Mouse (Mus musculus): ENCODE data around the gene Gm20388.
"Not testable (repeated sequence)": the region's sequence is repeated elsewhere in the genome, so short reads cannot be mapped to it uniquely, and the experiment has no call there.

Gm20388 gene

GRCm38 (mm10) chr8:121419551-121419950 lies 1508.9 kb downstream of the Gm20388 start:
- DNase-seq (ENCODE audit: low spot score in 2 of 2), result no peak

GRCm38 (mm10) chr8:121421009-121421408 lies 1510.4 kb downstream of the Gm20388 start:
- no peak for DNase-seq (ENCODE audit: low spot score in 2 of 2)

GRCm38 (mm10) chr8:121424080-121424479 lies 1513.4 kb downstream of the Gm20388 start:
- no peak for DNase-seq (ENCODE audit: low spot score in 2 of 2)

DNA sequence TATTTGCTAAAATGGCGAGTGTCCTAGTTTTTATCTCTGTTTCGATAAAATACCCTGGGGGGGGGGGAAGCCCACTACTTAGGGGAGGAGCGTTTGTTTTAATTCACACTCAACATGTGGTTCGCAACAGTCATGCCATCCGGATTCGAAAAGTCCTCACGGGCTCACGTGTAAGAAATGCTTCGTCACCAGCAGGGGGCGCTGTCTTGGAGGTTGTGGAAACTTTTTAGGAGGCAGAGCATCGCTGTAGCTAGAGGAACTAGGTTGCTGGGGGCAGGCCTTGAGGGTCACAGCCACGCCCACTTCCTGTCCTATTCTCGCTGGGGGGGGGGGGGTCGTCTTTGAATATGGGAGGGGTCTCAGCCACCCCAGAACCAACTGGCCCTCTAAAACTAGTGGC lies 1514.0 kb downstream of the Gm20388 start:
- DNase-seq (ENCODE audit: low spot score in 2 of 2), result no peak

GRCm38 (mm10) chr8:121431499-121431898 lies 1520.9 kb downstream of the Gm20388 start:
- DNase-seq (ENCODE audit: low spot score in 2 of 2), result no peak

DNA sequence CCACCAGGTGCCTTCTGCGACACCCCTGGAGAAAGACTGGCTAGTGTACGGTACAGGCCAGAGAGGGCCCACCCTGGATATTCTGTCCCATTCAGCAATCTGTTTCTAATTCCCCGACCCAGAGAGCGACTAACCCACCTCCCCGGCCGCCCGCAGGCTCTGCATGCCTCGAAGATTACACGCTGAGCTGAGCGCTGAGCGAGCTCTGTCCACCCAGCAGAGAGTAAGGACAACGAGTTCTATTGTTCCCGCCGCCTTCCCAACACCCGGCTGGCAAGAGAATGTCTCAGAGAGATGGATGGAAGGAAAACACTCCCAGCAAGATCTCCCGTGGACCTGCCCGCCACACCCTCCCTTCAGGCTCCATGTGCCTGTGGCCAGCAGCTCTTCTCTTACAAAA lies 1522.8 kb downstream of the Gm20388 start:
- DNase-seq (ENCODE audit: low spot score in 2 of 2), result no peak

GRCm38 (mm10) chr8:121436656-121437055 lies 1526.0 kb downstream of the Gm20388 start:
- DNase-seq (ENCODE audit: low spot score in 2 of 2), result no peak

GRCm38 (mm10) chr8:121437506-121437905 lies 1526.9 kb downstream of the Gm20388 start:
- DNase-seq (ENCODE audit: low spot score in 2 of 2), result no peak

- no peak for DNase-seq (ENCODE audit: low spot score in 2 of 2)
These were observed 1527.5 kb downstream of the Gm20388 start for GRCm38 (mm10) chr8:121438111-121438510.

- no peak for DNase-seq (ENCODE audit: low spot score in 2 of 2)
These were observed 1528.7 kb downstream of the Gm20388 start for GRCm38 (mm10) chr8:121439351-121439750.

- no peak for DNase-seq (ENCODE audit: low spot score in 2 of 2)
These were observed 1532.7 kb downstream of the Gm20388 start for GRCm38 (mm10) chr8:121443361-121443760.

DNA sequence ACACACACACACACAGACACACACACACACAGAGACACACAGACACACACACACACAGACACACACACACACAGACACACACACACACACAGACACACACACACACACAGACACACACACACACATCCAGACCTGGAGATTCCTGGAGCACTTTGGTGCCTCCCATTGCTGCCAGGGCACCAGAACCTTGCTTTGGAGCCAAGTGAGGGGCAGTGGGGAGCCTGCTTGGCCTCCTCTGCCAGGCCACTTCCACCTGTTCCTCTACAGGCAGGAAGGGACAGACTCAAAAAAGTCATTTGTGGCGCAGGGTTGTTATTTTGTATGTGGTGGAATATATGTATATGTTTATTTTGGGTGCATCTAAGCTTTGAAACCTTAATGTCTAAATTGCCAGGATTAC lies 1533.9 kb downstream of the Gm20388 start:
- DNase-seq (ENCODE audit: low spot score in 2 of 2), result not testable (repeated sequence)

GRCm38 (mm10) chr8:121445027-121445471 lies 1534.4 kb downstream of the Gm20388 start:
- no peak for DNase-seq (ENCODE audit: low spot score in 2 of 2)

DNA sequence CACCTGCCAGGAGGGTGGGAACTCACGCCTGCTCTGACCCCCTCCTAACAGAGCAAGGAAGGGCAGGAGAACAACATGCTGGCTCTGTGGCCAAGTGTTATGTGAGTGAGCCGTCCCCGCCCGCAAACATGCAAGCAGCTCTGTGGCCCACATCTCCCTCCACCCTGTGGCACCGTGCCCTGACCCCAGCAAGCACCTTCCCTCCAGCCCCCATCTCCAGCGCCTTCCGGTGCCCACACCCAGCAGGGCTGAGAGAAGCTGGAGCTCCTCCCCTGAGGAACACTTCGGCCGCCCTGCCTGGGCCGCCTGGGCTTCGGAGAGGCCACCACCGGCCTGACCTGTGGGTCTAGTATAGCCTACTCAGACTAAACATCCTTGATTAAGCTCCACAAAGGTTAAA lies 1535.5 kb downstream of the Gm20388 start:
- no peak for DNase-seq (ENCODE audit: low spot score in 2 of 2)

DNA sequence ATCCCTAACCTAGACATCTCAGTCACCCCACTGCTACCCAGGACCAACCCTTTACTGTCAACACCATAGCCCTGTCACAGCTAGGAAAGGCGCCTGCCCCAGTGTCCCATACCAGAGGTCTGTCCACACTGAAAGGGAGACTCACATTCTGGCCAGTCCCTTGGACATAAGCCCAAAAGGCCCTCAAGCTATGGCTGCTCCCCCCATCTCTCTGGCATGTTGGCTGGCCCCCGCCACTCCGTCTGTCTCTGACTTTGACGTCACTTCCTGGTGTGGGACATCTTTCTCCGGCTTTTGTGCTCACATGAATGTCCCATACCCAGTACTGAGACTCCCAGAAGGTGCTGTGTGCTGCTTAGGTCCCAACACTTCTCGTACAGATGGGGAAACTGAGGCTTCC lies 1536.2 kb downstream of the Gm20388 start:
- no peak for DNase-seq (ENCODE audit: low spot score in 2 of 2)

DNA sequence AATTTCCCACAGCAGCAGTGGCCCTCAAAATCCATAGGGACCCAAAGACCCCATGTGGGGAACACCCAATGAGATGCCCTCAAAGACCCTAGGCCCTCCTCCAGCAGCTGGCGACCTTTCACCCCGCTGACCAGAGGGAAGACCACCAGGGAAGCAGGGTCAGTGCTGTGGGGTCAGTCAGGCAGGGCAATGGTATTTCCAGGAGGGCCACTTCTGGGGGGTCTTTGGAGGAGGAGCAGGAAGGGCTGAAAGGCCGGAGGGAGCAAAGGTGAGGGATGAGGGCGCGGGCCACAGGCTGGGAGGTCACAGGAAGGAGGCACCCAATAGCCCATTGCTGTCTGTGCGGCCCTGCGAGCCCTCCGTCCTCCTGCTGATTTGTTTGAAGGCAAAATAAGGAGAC lies 1539.6 kb downstream of the Gm20388 start:
- no peak for DNase-seq (ENCODE audit: low spot score in 2 of 2)

DNA sequence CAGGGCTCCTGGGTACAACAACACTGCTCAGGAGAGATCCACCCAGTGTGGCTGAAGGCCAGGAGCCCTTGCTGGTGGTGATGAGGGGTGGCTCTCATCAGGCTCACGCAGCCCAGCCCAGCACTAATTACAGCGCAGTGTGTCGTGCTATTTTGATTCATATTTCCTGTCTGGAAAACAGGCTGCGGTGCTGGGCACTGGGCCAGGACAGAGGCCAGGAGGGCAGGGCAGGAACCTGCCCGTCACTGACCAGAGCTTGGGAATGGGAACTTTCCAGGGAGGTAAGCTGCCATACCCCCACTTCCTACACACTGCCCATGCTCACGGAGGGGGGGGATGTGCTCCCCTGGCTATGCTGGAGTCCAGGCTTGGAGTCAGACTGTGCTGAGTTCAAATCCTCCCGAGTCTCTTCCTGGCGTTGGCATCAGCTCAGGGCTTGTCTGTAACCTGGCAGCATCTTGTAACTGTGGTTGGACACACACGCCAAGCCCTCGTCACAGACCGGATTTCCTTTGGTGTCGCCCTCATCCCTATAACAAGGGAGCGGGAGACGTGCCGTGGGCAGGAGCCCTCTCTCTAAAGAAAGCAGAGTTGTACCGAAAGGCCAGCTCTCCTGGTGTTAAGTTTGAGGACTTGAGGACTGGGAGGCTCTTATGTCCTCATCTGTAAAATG lies 1540.9 kb downstream of the Gm20388 start:
- DNase-seq (ENCODE audit: low spot score in 2 of 2), result peak; percentile 77 to 82

DNA sequence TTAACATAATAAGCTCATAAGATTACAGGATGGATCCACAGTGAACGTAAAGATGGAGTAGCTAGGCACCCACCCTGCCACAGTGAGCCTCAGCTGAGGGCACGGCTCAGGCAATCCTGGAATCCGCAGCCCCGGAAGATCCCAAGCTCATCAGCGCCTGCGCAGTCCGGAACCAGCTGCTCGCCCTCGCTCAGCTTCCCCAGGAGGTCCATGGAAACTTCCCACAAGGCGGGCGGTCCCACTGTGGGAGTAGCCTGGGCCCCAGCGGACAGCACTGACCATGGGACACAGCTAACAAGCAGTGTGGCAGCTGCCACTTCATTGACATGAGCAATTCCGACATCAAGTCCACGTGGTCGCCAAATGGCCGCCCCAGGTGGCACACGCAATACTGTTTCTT lies 1544.1 kb downstream of the Gm20388 start:
- DNase-seq (ENCODE audit: low spot score in 2 of 2), result no peak

DNA sequence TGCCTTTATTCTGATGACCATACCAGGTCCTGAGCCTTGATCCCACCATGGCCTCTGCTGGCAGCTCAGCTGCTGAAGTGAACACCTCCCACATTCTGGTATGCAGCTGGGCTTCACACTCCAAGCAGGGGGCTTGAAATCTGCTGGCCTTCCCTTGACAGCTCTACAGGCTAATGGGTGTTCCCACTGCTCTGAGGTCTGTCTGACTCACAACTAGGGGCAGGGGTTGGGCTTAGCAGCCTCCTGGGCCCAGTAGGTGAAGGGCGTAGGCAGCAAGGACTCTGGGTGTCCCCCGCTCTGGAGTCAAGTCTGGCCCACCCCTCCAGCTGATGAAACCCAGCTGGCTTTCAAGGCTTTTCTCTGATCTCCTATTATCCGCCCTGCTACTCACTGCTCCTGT lies 1550.6 kb downstream of the Gm20388 start:
- no peak for DNase-seq (ENCODE audit: low spot score in 2 of 2)

DNA sequence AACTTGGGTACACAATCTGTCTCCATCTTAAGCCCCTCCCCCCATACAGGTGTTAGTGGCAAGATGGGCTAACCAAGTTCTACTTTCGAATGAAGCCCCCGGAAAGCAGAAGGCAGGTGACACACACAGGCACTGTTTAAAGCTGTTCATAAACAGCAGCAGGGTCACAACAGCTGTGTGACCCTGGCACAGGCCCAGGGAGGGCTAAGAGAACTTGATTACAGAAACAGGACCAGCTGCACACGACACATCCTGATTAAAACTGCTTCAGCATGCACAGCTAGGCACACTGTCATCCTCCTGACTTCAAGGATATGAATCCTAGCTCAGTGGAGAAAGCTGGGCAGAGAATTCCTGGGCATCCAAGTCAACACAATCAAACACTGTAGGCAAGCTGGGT lies 1551.5 kb downstream of the Gm20388 start:
- no peak for DNase-seq (ENCODE audit: low spot score in 2 of 2)

DNA sequence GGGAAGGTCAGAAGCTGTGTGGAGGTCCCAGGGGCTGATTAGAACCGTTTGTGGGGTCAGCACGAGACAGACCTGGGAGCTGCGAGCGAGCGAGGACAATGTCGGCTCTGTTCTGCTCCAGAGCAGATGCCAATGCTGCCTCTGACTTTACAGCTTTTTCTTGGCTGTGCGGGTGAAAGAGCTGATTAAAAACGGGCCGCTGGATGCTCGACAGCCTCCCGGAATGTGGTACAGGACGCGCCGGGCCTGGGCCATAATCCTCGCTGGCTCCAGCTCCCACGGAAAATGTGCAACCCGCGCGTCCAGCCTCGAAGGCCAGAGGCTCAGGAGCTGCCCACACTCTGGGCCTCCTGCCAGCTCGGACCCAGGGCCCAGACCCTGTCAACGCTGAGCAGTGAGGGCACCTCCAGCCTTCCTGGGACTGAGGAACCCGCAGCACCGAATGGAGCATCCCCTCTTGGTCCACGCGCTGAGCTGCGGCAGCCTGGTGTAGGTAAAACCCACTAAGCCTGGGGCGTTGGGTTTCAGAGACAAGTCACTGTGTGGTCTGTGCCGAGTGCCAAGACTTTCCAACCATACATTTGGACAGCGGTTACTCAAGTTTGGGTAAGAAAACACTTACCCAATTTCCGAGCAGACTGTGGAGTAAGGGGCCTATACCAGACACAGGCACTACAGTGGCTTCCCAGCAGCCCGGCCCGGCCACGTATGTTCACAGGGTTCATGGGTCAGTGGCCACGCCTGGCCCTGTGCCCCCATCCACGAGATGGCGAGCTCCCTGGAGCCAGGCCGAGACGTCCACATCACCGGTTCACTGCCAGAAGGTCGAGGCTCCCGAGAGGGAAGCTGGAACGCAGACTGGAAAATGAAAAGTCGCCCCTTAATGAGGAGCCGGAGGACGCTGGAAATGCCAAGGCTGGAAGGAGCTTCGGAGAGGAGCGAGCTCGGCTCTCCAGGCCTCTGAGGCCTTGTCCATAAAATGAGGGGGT lies 1557.7 kb downstream of the Gm20388 start:
- no peak for DNase-seq (ENCODE audit: low spot score in 2 of 2)

DNA sequence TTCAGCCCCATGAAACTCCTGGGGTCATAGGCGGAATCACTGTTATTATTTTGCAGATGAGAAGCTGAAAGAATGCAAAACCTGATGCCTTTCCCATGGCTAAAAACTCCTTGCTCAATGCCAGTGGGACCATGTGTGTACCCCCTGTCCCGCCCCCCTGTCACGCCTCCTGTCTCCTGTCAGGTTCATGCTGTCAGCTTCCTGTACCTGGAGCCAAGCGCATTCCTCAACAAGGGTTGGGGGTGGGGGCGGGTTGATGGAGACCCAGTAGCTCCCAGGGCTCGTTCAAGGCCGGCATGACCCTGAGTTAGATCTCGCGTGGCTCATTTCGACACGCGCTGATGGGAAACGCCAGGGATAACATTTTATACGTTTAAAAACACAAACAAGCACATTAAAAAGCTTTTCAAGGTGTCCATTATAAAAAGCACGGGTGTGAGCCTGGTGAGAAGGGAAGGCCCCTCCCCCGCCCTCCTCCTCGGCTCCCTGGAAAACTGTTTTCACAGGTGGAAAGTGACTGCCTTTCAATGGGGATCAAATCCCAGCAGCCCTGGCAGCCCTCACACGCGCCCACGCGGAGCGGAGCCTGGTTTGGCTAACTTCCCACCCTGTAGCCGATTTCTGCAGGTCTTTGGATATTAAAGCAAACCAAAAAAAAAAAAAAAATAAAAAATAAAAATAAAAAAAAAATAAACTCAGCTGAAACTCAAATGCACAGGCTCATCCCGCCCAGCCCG lies 1563.7 kb downstream of the Gm20388 start:
- DNase-seq (ENCODE audit: low spot score in 2 of 2), result no peak

Data from heart, adult 9 months (tissue).